18 mouse cellular contexts compared by ENCODE assay signal in genomic region chr3:10091616-10092140, GRCm38 (mm10). TPM values are rescaled to one million over a fixed set of nuclear protein-coding genes. Genes with fewer than 3 reads are reported as not detected.
DNase-seq lines count a peak whose midpoint lies in the region; TF ChIP-seq lines count a peak whose summit lies in the region.
"Had no signal": no experiment of that assay in that cellular context is flagged by ENCODE, and none has a peak within 500 bp of the region (broad histone marks: within the 10 kb centered on the region; RNA-seq: fewer than 3 reads in every experiment).

No protein-coding gene starts in this region.

- peaks cover 2% of the 10 kb centered on the region for H3K36me3 ChIP-seq in heart, adult 2 months (ENCODE audit: control insufficient read depth, insufficient read depth, low read length)
- H3K36me3 ChIP-seq: embryonic facial prominence, embryonic 15.5 days; hindbrain, embryonic 15.5 days; limb, embryonic 13.5 days; liver, embryonic 15.5 days; midbrain, embryonic 12.5 days had no signal

- H3K4me1 ChIP-seq in heart, adult 2 months (ENCODE audit: control insufficient read depth, insufficient read depth, low read length): peaks cover 16% of the 10 kb centered on the region
- H3K4me1 ChIP-seq: hindbrain, embryonic 15.5 days; midbrain, embryonic 12.5 days had no signal

- TF ChIP-seq POLR2A in heart, adult 2 months (IDR thresholded peaks at IDR 0.05; ENCODE audit: insufficient read depth, low read depth, low read length): no peak

- WGBS in heart, adult 2 months: 42% methylated on average over 6 of the region's 6 CpGs

- TF ChIP-seq CTCF in heart, adult 2 months (IDR thresholded peaks at IDR 0.05): no peak

- intact Hi-C loops in heart, adult 2 months (cut with DNase I): loop anchor here (2.0 kb wide), 1 partner anchor 27 kb away; no protein-coding TSS in a partner anchor
- intact Hi-C loops in heart, postnatal 25 days (cut with DNase I): no loop called here

- H3K9ac ChIP-seq in heart, adult 2 months (ENCODE audit: low read depth, low read length): no peak overlapping the region
- H3K9ac ChIP-seq: embryonic facial prominence, embryonic 15.5 days; hindbrain, embryonic 15.5 days; limb, embryonic 13.5 days; liver, embryonic 15.5 days; midbrain, embryonic 12.5 days had no signal

- peak overlapping the region; percentile 62 for H3K27ac ChIP-seq in heart, adult 2 months
- H3K27ac ChIP-seq: embryonic facial prominence, embryonic 15.5 days; hindbrain, embryonic 15.5 days; limb, embryonic 13.5 days; liver, embryonic 15.5 days; midbrain, embryonic 12.5 days had no signal

- no peaks in the 10 kb centered on the region for H3K27me3 ChIP-seq in heart, adult 2 months (ENCODE audit: control insufficient read depth, insufficient read depth, low read length)
- H3K27me3 ChIP-seq: CH12.LX; embryonic facial prominence, embryonic 15.5 days had no signal

- TF ChIP-seq EP300 in heart, adult 2 months (IDR thresholded peaks at IDR 0.05; ENCODE audit: insufficient read depth, low read depth, low read length): no peak

- H3K79me2 ChIP-seq in heart, adult 2 months (replicated peaks; ENCODE audit: control insufficient read depth, insufficient read depth, low read length): no peaks in the 10 kb centered on the region

- H3K4me3 ChIP-seq in heart, adult 2 months: no peak overlapping the region
- H3K4me3 ChIP-seq: embryonic facial prominence, embryonic 15.5 days; hindbrain, embryonic 15.5 days; limb, embryonic 13.5 days; liver, embryonic 15.5 days; midbrain, embryonic 12.5 days had no signal

- DNase-seq in cerebellum, postnatal 25 days: peak; percentile 24 to 40
- DNase-seq in cerebellum, adult 11 months: no peak
- DNase-seq in heart, adult 2 months: no peak
- DNase-seq in heart, postnatal 25 days (ENCODE audit: low spot score): no peak
- peak; percentile 13 for DNase-seq in kidney, adult 9 months
- no peak for DNase-seq in kidney, adult 18-20 months
- peak; percentile 3 for DNase-seq in 3T3-L1 (ENCODE audit: low read depth, low spot score)
- DNase-seq in c-Kit-positive CD71-positive TER-119-positive erythroid progenitor cells, embryonic 14.5 days (ENCODE audit: low spot score): no peak
- DNase-seq: cerebellum, adult 9-11 months; heart, postnatal 14 days; right cerebral cortex, postnatal 4 days; thymus, postnatal 25 days had no signal

RNA-seq across cellular contexts. Expression of gene Gm9833, which starts 3.8 kb away (rescaled TPM):
- total RNA-seq in heart, adult 2 months (2021): 1 to 10 TPM; 1.1 to 1.6 TPM
- polyA plus RNA-seq in heart, adult 2 months (2012; rRNA removed): 0.14 TPM in 1 of 2 replicates, not detected in the other
- 1 to 10 TPM; 1.0 to 1.3 TPM for total RNA-seq in heart, postnatal 25 days (2021)
- total RNA-seq: CH12.LX had no signal

Comparison
In these comparisons a context has a peak if more than half of its experiments do, and no peak if none do; other contexts are left out.
1. DNase-seq: peak in cerebellum, postnatal 25 days (2 of 2), kidney, adult 9 months (single experiment) and 3T3-L1 (single experiment); none in cerebellum, adult 11 months (single experiment), heart, adult 2 months (0 of 2), heart, postnatal 25 days (single experiment), kidney, adult 18-20 months (single experiment) and c-Kit-positive CD71-positive TER-119-positive erythroid progenitor cells, embryonic 14.5 days (single experiment).